Mouse (Mus musculus) adrenal gland, postnatal 14 days (tissue): Measurements from ENCODE around the gene Jmjd6. TPM values are rescaled to one million over a fixed set of nuclear protein-coding genes. Genes with fewer than 3 reads are reported as not detected.

ENCODE experiments used
- DNase-seq: peaks from one replicate; pipeline ENCODE4 v3.0.0; 2021; ENCODE audit warnings: mixed read lengths
- long read RNA-seq, 2 experiments: library from polyadenylated mRNA; stranded (forward); transcript quantifications; one replicate each; pipeline ENCODE4 v2.0.0; 2021
- total RNA-seq: library from RNA; stranded (reverse); gene quantifications from 2 replicates; pipeline ENCODE4 v1.2.3, GENCODE M21; 2021

The Jmjd6 gene
- total RNA-seq: 40.2 and 40.7 TPM in 2 replicates
- long read RNA-seq, experiment 1, full-length matches to known transcripts: 29 of 53 reads
- long read RNA-seq, experiment 1, partial matches to known transcripts: 3 of 53 reads
- long read RNA-seq, experiment 1, other reads (novel, unspliced or antisense): 21 of 53 reads
- long read RNA-seq, experiment 2, full-length matches to known transcripts: 27 of 51 reads
- long read RNA-seq, experiment 2, partial matches to known transcripts: 6 of 51 reads
- long read RNA-seq, experiment 2, other reads (novel, unspliced or antisense): 18 of 51 reads

- peak; percentile 99 for DNase-seq
These were observed at the start of gene Jmjd6, which contains the start of gene Mettl23 for GRCm38 (mm10) chr11:116843261-116844233. TSS of gene Jmjd6 (minus strand) at chr11:116843449. TSS of gene Mettl23 (plus strand) at chr11:116843278.

GRCm38 (mm10) chr11:116887136-116887535, 43.9 kb upstream of the Jmjd6 start:
- no peak for DNase-seq

- DNase-seq: peak; percentile 82
These were observed 42.3 kb upstream of the Jmjd6 start for GRCm38 (mm10) chr11:116885275-116886151.

DNA sequence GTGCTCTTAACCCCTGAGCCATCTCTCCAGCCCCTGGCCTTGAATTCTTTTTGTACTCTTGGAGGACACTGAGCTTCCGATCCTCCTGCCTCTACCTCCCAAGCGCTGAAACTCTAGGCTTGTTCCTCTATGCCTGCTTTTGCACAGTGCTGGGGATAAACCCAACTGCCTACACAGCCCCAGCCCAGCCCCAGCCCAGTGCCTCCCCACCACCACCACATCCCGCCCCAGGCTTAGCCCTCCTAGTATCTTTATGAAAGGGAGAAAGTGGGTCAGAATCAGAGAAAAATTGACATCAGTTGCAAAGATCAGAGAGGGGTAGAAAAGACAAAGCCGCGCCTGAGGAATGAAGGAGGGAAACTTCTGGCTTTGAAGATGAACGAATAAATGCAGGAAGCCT, 40.8 kb upstream of the Jmjd6 start:
- no peak for DNase-seq

DNA sequence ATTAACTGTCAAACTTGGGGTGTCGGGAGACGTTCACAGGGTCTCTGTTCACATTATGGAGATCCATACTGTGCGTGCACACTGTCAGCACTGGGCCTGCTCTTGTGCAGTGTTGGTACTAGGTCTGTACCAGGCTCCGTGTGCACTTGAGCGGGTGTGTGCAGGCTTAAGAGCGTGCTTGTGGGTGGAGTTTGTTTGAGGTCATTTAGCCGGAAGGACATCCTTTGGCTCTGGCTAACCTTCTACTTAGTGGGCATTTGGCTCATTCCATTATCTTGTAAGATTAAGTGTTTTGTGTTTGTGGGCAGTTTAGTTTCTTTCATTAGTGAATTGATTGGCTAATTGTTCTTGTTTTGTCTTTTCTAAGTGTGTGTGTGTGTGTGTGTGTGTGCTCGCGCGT, 39.2 kb upstream of the Jmjd6 start:
- DNase-seq: no peak

- no peak for DNase-seq
These were observed 38.2 kb upstream of the Jmjd6 start for GRCm38 (mm10) chr11:116881440-116881839.

GRCm38 (mm10) chr11:116880839-116881238, 37.6 kb upstream of the Jmjd6 start:
- no peak for DNase-seq

- DNase-seq: peak; percentile 19
These were observed 35.2 kb upstream of the Jmjd6 start for GRCm38 (mm10) chr11:116878454-116878853.

GRCm38 (mm10) chr11:116873987-116874386, 30.7 kb upstream of the Jmjd6 start:
- no peak for DNase-seq

DNA sequence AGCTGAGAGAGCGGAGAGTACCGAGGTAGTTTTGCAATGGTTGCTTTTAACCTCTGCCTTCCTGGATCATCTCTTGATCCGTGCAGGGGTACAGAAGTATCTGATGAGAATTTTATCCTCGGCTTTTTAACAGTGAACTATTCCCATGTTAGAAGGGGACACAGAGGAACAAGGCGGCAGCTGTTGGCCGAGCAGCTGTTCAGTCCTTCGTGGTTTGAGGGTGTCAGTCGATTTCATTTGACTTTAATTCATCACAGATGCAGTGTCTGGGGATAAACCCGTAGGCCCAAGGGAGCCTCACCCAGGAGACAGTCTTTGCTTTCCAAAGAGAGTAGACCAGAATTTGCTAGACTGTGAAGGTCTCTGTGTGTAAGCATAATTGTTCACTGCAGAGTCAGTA, 28.3 kb upstream of the Jmjd6 start:
- no peak for DNase-seq

DNA sequence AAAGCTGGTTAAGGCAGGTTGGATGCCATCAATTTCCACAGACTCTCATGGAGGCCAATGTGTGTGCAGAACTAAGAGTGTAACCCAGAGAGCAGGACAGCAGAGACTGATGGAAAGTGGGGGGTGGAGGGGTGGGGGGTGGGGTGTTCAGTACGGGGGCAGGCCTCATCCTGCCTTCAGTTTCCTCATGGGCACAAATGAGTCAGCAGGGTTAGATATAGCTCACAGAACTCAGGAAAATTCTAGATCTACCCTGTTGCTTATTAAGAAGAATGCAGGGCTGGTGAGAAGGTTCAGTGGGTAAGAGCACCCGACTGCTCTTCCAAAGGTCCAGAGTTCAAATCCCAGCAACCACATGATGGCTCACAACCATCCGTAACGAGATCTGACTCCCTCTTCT, 26.4 kb upstream of the Jmjd6 start:
- no peak for DNase-seq

DNA sequence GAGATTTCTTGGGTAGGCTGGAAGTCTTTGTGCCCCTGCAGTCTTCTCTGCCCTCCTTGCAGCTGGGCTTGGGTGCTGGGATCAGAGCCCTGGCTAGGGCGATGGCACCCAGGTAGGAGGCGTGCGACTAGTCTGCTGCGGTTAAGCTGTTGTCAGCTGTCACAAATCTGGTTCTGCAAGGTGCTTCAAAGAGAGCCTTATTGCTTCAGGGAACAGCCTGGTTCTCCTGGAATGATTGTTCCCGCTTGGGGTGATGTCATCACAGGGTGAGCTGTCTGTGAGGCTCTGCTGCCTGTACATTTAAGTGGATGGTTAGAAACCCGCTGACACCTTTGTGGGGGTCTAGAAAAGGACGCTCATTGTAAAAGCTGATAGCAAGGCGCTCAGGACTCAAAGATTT, 26.0 kb upstream of the Jmjd6 start:
- DNase-seq: no peak

GRCm38 (mm10) chr11:116868129-116868528, 24.9 kb upstream of the Jmjd6 start:
- DNase-seq: peak; percentile 70

DNA sequence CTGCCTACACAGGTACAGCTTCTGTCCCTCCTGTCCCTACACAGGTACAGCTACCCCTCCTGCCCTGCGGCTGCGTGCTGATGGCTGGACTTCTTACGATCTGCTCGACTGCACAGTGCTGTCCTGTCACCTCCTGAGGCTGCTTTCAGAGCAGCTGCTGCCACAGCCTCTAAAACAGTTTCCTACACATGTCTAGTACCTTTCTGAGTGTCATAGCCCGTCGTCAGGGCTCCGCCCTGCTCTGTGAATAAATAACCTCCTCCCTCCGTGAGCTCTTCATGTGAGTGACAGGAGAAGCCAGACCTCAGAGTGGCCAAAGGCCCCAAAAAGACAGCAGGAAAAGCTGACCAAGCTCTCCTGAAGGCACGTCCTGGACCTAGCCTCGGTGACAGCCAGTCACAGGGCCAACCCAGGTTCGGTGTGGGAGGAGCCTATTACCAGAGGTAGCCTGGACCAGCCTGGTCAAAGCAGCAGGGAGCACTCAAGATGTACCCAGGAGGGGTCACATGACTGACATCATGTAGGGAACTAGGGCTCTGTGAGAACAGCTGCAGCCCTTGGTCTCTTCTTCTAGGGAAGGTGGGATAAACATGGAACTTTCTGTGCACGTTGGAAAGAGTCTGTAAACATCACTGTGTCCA, 22.8 kb upstream of the Jmjd6 start:
- DNase-seq: no peak

- peak; percentile 56 for DNase-seq
These were observed 21.2 kb upstream of the Jmjd6 start for GRCm38 (mm10) chr11:116864444-116864843.

GRCm38 (mm10) chr11:116857183-116857850, 14.1 kb upstream of the Jmjd6 start:
- no peak for DNase-seq

GRCm38 (mm10) chr11:116854279-116854678, 11.0 kb upstream of the Jmjd6 start:
- DNase-seq: no peak

GRCm38 (mm10) chr11:116853512-116853928, 10.3 kb upstream of the Jmjd6 start:
- DNase-seq: peak; percentile 98

- peak; percentile 97 for DNase-seq
These were observed 9.8 kb upstream of the Jmjd6 start, which contains the start of gene Srsf2 for GRCm38 (mm10) chr11:116852891-116853511. TSS of gene Srsf2 (minus strand) at chr11:116853094.

DNA sequence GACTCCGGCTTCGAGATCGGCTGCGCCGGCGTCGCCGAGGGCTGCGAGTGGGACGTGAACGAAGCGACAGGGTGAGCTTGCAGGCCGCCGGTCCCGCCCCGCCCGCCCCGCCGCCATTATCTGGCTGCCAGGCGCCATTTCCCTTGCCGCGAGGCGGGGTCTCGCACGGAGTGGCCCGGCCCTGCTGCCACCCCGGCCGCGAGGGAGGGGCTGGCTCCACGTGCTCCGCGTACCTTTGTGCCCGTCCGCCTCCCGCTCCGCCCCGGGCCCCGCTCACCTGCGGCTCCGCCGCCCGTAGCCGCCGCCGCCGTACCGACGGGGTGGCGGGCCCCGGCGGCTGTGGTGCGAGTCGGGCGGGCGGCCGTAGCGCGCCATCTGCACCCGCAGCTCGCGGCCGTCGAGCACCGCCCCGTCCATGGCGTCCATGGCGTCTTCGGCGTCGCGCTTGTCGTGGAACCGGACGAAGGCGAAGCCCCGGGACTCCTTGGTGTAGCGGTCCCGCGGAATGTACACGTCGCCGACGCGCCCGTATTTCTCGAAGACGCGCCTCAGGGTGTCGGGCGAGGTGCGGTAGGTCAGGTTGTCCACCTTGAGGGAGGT, 9.1 kb upstream of the Jmjd6 start, which contains the start of gene Mfsd11:
Gene Mfsd11, plus strand, starts transcription at position 150 of the 600 bp plus-strand sequence.
- peak; percentile 93 for DNase-seq
